Mouse (Mus musculus) kidney, adult 11 months (tissue): Measurements from ENCODE around the gene Col5a3.

ENCODE experiments used
- DNase-seq: peaks from one replicate; pipeline ENCODE4 v3.0.0; 2022

Gene Col5a3

GRCm38 (mm10) chr9:20804266-20805158, 10.4 kb downstream of the Col5a3 start:
- DNase-seq: peak; percentile 73

GRCm38 (mm10) chr9:20794108-20794806, 20.6 kb downstream of the Col5a3 start:
- peak; percentile 28 for DNase-seq

- DNase-seq: no peak
Measured at GRCm38 (mm10) chr9:20790345-20790744, 24.5 kb downstream of the Col5a3 start.

GRCm38 (mm10) chr9:20789651-20790050, 25.2 kb downstream of the Col5a3 start:
- peak; percentile 14 for DNase-seq

GRCm38 (mm10) chr9:20787992-20788391, 26.9 kb downstream of the Col5a3 start:
- no peak for DNase-seq

GRCm38 (mm10) chr9:20785055-20785454, 29.8 kb downstream of the Col5a3 start:
- no peak for DNase-seq

- DNase-seq: peak; percentile 60
Measured at GRCm38 (mm10) chr9:20781286-20781685, 33.6 kb downstream of the Col5a3 start.

- no peak for DNase-seq
Measured at GRCm38 (mm10) chr9:20765274-20765673, 49.6 kb downstream of the Col5a3 start.

GRCm38 (mm10) chr9:20763099-20763498, 51.8 kb downstream of the Col5a3 start:
- no peak for DNase-seq

GRCm38 (mm10) chr9:20762197-20762961, 52.5 kb downstream of the Col5a3 start:
- no peak for DNase-seq

- DNase-seq: no peak
Measured at GRCm38 (mm10) chr9:20761388-20761787, 53.5 kb downstream of the Col5a3 start.

GRCm38 (mm10) chr9:20760813-20761212, 54.1 kb downstream of the Col5a3 start:
- peak; percentile 75 for DNase-seq

GRCm38 (mm10) chr9:20758896-20759295, 56.0 kb downstream of the Col5a3 start:
- DNase-seq: no peak

- DNase-seq: no peak
Measured at GRCm38 (mm10) chr9:20758243-20758642, 56.6 kb downstream of the Col5a3 start.

GRCm38 (mm10) chr9:20757087-20757955, 57.5 kb downstream of the Col5a3 start:
- peak; percentile 40 for DNase-seq

- no peak for DNase-seq
Measured at GRCm38 (mm10) chr9:20756081-20756700, 58.7 kb downstream of the Col5a3 start.

GRCm38 (mm10) chr9:20754335-20754734, 60.5 kb downstream of the Col5a3 start:
- no peak for DNase-seq

GRCm38 (mm10) chr9:20751477-20752029, 63.3 kb downstream of the Col5a3 start:
- DNase-seq: no peak

GRCm38 (mm10) chr9:20749213-20749612, 65.7 kb downstream of the Col5a3 start:
- no peak for DNase-seq

- no peak for DNase-seq
Measured at GRCm38 (mm10) chr9:20748540-20748939, 66.3 kb downstream of the Col5a3 start.

GRCm38 (mm10) chr9:20747682-20748081, 67.2 kb downstream of the Col5a3 start:
- no peak for DNase-seq
